Mouse (Mus musculus): Measurements from ENCODE around the gene Litaf. TPM values are rescaled to one million over a fixed set of nuclear protein-coding genes. Genes with fewer than 3 reads are reported as not detected.

The Litaf gene
- 39.5 and 51.1 TPM in 2 replicates for polyA plus RNA-seq (2015; fragmentation: Nextera tagmentation; extraction: Ambion mirVana)

DNA sequence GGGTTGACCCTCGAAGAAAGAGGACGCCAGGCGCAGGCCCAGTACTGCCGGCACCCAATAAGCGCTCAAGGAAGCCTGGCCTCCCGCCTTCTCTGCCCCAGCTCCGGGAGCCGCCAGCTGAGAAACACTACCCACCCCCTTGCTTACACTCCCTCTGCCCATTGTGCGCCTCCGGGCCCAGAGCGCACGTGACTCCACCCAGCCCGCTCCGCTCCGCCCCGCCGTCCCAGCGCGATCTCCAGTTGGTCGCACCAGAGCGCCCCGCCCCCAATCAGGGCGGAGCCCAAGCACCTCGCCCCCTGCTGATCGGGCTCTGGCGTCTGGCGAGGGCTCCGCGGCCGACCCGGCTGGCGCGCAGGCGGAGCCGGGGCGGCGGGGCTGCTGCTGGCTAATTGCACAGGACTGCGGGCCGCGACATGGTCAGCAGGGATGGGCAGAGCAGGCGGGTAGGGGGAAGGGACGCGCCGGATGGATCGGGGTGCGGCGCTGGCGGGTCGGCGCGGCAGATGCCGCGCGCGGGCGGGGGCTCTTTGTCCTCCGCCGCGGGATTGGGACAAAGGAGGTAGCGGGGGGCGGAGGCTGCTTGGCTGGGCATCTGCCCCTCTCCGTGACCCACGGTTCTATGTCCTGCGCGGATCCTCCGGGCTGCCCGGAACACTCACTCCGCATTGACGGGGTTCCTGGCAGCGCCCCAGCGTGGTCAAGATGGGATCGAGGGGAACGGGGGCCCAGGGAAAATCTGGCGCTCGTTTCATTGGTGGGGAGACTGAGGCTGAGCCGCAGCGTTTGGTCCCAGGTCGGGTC is at the start of gene Litaf:
Gene Litaf (minus strand): TSS at position 129 of the 804 bp plus-strand sequence.

GRCm38 (mm10) chr16:11060645-11061044 is 5.3 kb downstream of the Litaf start, which contains the start of gene Snn:
Snn (plus strand) TSS chr16:11060945.

Other genes starting within 250 kb of the Litaf start
- gene Rmi2, start 231.1 kb downstream of the Litaf start, polyA plus RNA-seq (2015; fragmentation: Nextera tagmentation; extraction: Ambion mirVana): 2.4 and 2.7 TPM in 2 replicates
- 8.1 and 11.7 TPM in 2 replicates for gene Snn, start 5.2 kb downstream of the Litaf start, polyA plus RNA-seq (2015; fragmentation: Nextera tagmentation; extraction: Ambion mirVana)
- 19.1 and 19.5 TPM in 2 replicates for gene Txndc11, start 68.5 kb upstream of the Litaf start, polyA plus RNA-seq (2015; fragmentation: Nextera tagmentation; extraction: Ambion mirVana)
- 43.4 and 53.2 TPM in 2 replicates for gene Zc3h7a, start 110.2 kb upstream of the Litaf start, polyA plus RNA-seq (2015; fragmentation: Nextera tagmentation; extraction: Ambion mirVana)
- 115 and 116 TPM in 2 replicates for gene Rsl1d1, start 137.2 kb upstream of the Litaf start, polyA plus RNA-seq (2015; fragmentation: Nextera tagmentation; extraction: Ambion mirVana)
- 48.3 and 49.9 TPM in 2 replicates for gene Gspt1, start 188.2 kb upstream of the Litaf start, polyA plus RNA-seq (2015; fragmentation: Nextera tagmentation; extraction: Ambion mirVana)
- gene Tnfrsf17, start 247.7 kb upstream of the Litaf start, polyA plus RNA-seq (2015; fragmentation: Nextera tagmentation; extraction: Ambion mirVana): not detected in 2 replicates

Data from spleen, postnatal 0 days (tissue).